Mouse (Mus musculus): ENCODE measurements around the gene Chrm3.

GRCm38 (mm10) chr13:10354885-10355575 is 5.6 kb downstream of the Chrm3 start:
- no peak for TF ChIP-seq POLR2A (IDR thresholded peaks at IDR 0.05; ENCODE audit: insufficient read depth, low read length)
- no peak for TF ChIP-seq EP300 (IDR thresholded peaks at IDR 0.05; ENCODE audit: insufficient read depth, low read depth, low read length)
- no peak for TF ChIP-seq CTCF (IDR thresholded peaks at IDR 0.05; ENCODE audit: low read depth, low read length)
